Mouse (Mus musculus) limb, embryonic 14.5 days (tissue): ENCODE measurements around the gene Ace2. TPM values are rescaled to one million over a fixed set of nuclear protein-coding genes. Genes with fewer than 3 reads are reported as not detected.

Experiments
- ATAC-seq: fragments of 200-750 bp; cut with Nextera tagmentation; 2 replicates; pipeline ENCODE4 v1.8.0; 2017; ENCODE audit warnings: low read depth, moderate number of reproducible peaks, moderate TSS enrichment; ENCODE audit not compliant: low FRiP score
- DNase-seq: peaks from one replicate; pipeline ENCODE4 v3.0.0-alpha.2; 2015; ENCODE audit warnings: low spot score
- H3K27ac ChIP-seq: fragments of 300-500 bp; sonication (generic); replicated peaks from 2 replicates; pipeline ENCODE4 v1.5.1; 2014; ENCODE audit warnings: low read depth, mild to moderate bottlenecking, low read length, moderate library complexity, mixed read lengths
- H3K27me3 ChIP-seq: fragments of 300-500 bp; sonication (generic); 2 replicates; pipeline ENCODE4 v1.6.1; 2014; ENCODE audit warnings: low read length, mixed read lengths; ENCODE audit not compliant: control insufficient read depth, insufficient read depth
- H3K36me3 ChIP-seq: fragments of 300-500 bp; sonication (generic); 2 replicates; pipeline ENCODE4 v1.6.1; 2014; ENCODE audit warnings: mild to moderate bottlenecking, low read length, moderate library complexity, mixed read lengths; ENCODE audit not compliant: control insufficient read depth, insufficient read depth
- H3K4me1 ChIP-seq: fragments of 300-500 bp; sonication (generic); 2 replicates; pipeline ENCODE4 v1.6.1; 2014; ENCODE audit warnings: antibody characterized with exemption, low read length, mixed read lengths; ENCODE audit not compliant: control insufficient read depth, insufficient read depth
- H3K4me2 ChIP-seq: fragments of 300-500 bp; sonication (generic); replicated peaks from 2 replicates; pipeline ENCODE4 v1.6.1; 2014; ENCODE audit warnings: low read depth, mild to moderate bottlenecking, low read length, moderate library complexity; ENCODE audit not compliant: severe bottlenecking
- H3K4me3 ChIP-seq: fragments of 300-500 bp; sonication (generic); replicated peaks from 2 replicates; pipeline ENCODE4 v1.5.1; 2014; ENCODE audit warnings: low read length
- H3K9ac ChIP-seq: fragments of 300-500 bp; sonication (generic); 2 replicates; pipeline ENCODE4 v1.6.1; 2014; ENCODE audit warnings: mild to moderate bottlenecking, low read depth, low read length, moderate library complexity; ENCODE audit not compliant: severe bottlenecking
- H3K9me3 ChIP-seq: fragments of 300-500 bp; sonication (generic); 2 replicates; pipeline ENCODE4 v1.6.1; 2016; ENCODE audit warnings: low read length; ENCODE audit not compliant: control insufficient read depth
- POLR2A ChIP-seq: fragments of 200-500 bp; IDR thresholded peaks from 2 replicates; pipeline ENCODE4 v1.8.0; 2012; ENCODE audit warnings: inconsistent platforms, mild to moderate bottlenecking, moderate library complexity, borderline replicate concordance; ENCODE audit not compliant: insufficient read depth, insufficient read length; ENCODE audit errors: extremely low read depth
- WGBS: fragments of 180-500 bp; shearing (Covaris S2); extraction: QIAGEN DNeasy Blood & Tissue Kit; methylation state at CpG from one replicate; pipeline ENCODE4 v1.1.7; 2014; 5-methylcytosine and 5-hydroxymethylcytosine counted together
- polyA plus RNA-seq, 2 experiments: library from polyadenylated mRNA; depleted of rRNA in 1 of 2; stranded (reverse) in 1 of 2; unstranded in 1 of 2; fragments of >200 nt; fragmentation: Nextera tagmentation in 1 of 2; extraction: Ambion mirVana in 1 of 2; gene quantifications; 2 replicates each; pipeline versions ENCODE4 v1.2.1 to v1.2.3; 2012 to 2014

Gene Ace2
- polyA plus RNA-seq, 2 experiments: 2.4 to 6.2 TPM

- no peaks in the 10 kb centered on the region for H3K9me3 ChIP-seq
- H3K4me3 ChIP-seq: no peak overlapping the region
- no peaks in the 10 kb centered on the region for H3K27me3 ChIP-seq
- H3K4me1 ChIP-seq: no peaks in the 10 kb centered on the region
- no peak for DNase-seq
- H3K4me2 ChIP-seq: no peak overlapping the region
- no peak for ATAC-seq
- no peaks in the 10 kb centered on the region for H3K36me3 ChIP-seq
- no peak overlapping the region for H3K9ac ChIP-seq
- H3K27ac ChIP-seq: no peak overlapping the region
- no peak for TF ChIP-seq POLR2A
Observed at GRCm38 (mm10) chrX:164101483-164101882, 37.6 kb upstream of the Ace2 start.

GRCm38 (mm10) chrX:164102198-164102597 is 36.9 kb upstream of the Ace2 start:
- Histone ChIP-seq H3K4me3 (no peak overlapping the region), H3K4me1 (no peaks in the 10 kb centered on the region), H3K9ac (no peak overlapping the region), H3K9me3 (no peaks in the 10 kb centered on the region), H3K36me3 (no peaks in the 10 kb centered on the region), H3K27ac (no peak overlapping the region), H3K4me2 (no peak overlapping the region), H3K27me3 (no peaks in the 10 kb centered on the region)
- DNase-seq: no peak
- no peak for ATAC-seq
- TF ChIP-seq POLR2A: no peak
- 92% methylated on average over 7 of the region's 7 CpGs for WGBS

- Histone ChIP-seq H3K4me3 (no peak overlapping the region), H3K9me3 (no peaks in the 10 kb centered on the region), H3K4me1 (no peaks in the 10 kb centered on the region), H3K27ac (no peak overlapping the region), H3K4me2 (no peak overlapping the region), H3K36me3 (no peaks in the 10 kb centered on the region), H3K9ac (no peak overlapping the region), H3K27me3 (no peaks in the 10 kb centered on the region)
- 60% methylated on average over 6 of the region's 6 CpGs for WGBS
- DNase-seq (no peak), ATAC-seq (no peak)
- TF ChIP-seq POLR2A: no peak
Observed at GRCm38 (mm10) chrX:164102656-164103055, 36.5 kb upstream of the Ace2 start.

GRCm38 (mm10) chrX:164111146-164111545 is 28.0 kb upstream of the Ace2 start:
- ATAC-seq (no peak), DNase-seq (no peak)
- Histone ChIP-seq H3K4me2 (no peak overlapping the region), H3K9me3 (no peaks in the 10 kb centered on the region), H3K27ac (no peak overlapping the region), H3K36me3 (no peaks in the 10 kb centered on the region), H3K4me3 (no peak overlapping the region), H3K9ac (no peak overlapping the region), H3K27me3 (no peaks in the 10 kb centered on the region), H3K4me1 (no peaks in the 10 kb centered on the region)
- WGBS: 80% methylated on average over 3 of the region's 3 CpGs
- no peak for TF ChIP-seq POLR2A

- DNase-seq (no peak), ATAC-seq (no peak)
- WGBS: 86% methylated on average over 6 of the region's 6 CpGs
- H3K27ac ChIP-seq: no peak overlapping the region
- H3K9me3 ChIP-seq: no peaks in the 10 kb centered on the region
- H3K4me1 ChIP-seq: no peaks in the 10 kb centered on the region
- no peak overlapping the region for H3K4me2 ChIP-seq
- TF ChIP-seq POLR2A: no peak
- H3K36me3 ChIP-seq: no peaks in the 10 kb centered on the region
- H3K27me3 ChIP-seq: no peaks in the 10 kb centered on the region
- H3K4me3 ChIP-seq: no peak overlapping the region
- no peak overlapping the region for H3K9ac ChIP-seq
Observed at GRCm38 (mm10) chrX:164113744-164114143, 25.4 kb upstream of the Ace2 start.

GRCm38 (mm10) chrX:164123942-164124341 is 15.2 kb upstream of the Ace2 start:
- H3K4me1 ChIP-seq: no peaks in the 10 kb centered on the region
- H3K9ac ChIP-seq: no peak overlapping the region
- H3K27me3 ChIP-seq: no peaks in the 10 kb centered on the region
- ATAC-seq (no peak), DNase-seq (no peak)
- H3K36me3 ChIP-seq: no peaks in the 10 kb centered on the region
- no peak for TF ChIP-seq POLR2A
- H3K9me3 ChIP-seq: no peaks in the 10 kb centered on the region
- no peak overlapping the region for H3K4me3 ChIP-seq
- WGBS: 77% methylated on average over 3 of the region's 3 CpGs
- H3K4me2 ChIP-seq: no peak overlapping the region
- H3K27ac ChIP-seq: no peak overlapping the region
